Mouse (Mus musculus) kidney, postnatal 0 days (tissue): ENCODE measurements around the gene Map3k7. TPM values are rescaled to one million over a fixed set of nuclear protein-coding genes. Genes with fewer than 3 reads are reported as not detected.

Experiments
- ATAC-seq: fragments of 200-750 bp; cut with Nextera tagmentation; replicated peaks from 2 replicates; pipeline ENCODE4 v1.8.0; 2017; ENCODE audit warnings: low read depth, moderate number of reproducible peaks, moderate TSS enrichment, moderate library complexity; ENCODE audit not compliant: low FRiP score
- DNase-seq: peaks from one replicate; pipeline ENCODE4 v3.0.0-alpha.2; 2016; ENCODE audit warnings: low spot score
- H3K27ac ChIP-seq: fragments of 300-500 bp; sonication (generic); 2 replicates; pipeline ENCODE4 v1.5.1; 2014; ENCODE audit warnings: mild to moderate bottlenecking
- H3K27me3 ChIP-seq: fragments of 300-500 bp; sonication (generic); 2 replicates; pipeline ENCODE4 v1.6.1; 2014; ENCODE audit warnings: low read length, mixed read lengths; ENCODE audit not compliant: insufficient read depth
- H3K36me3 ChIP-seq: fragments of 300-500 bp; sonication (generic); 2 replicates; pipeline ENCODE4 v1.6.1; 2014; ENCODE audit warnings: low read length, mixed read lengths; ENCODE audit not compliant: insufficient read depth
- H3K4me1 ChIP-seq: fragments of 300-500 bp; sonication (generic); replicated peaks from 2 replicates; pipeline ENCODE4 v1.6.1; 2014; ENCODE audit warnings: antibody characterized with exemption, low read length, mixed read lengths; ENCODE audit not compliant: insufficient read depth
- H3K4me2 ChIP-seq: fragments of 300-500 bp; sonication (generic); 2 replicates; pipeline ENCODE4 v1.6.1; 2014; ENCODE audit warnings: mild to moderate bottlenecking, low read length, moderate library complexity, mixed read lengths
- H3K4me3 ChIP-seq: fragments of 300-500 bp; sonication (generic); replicated peaks from 2 replicates; pipeline ENCODE4 v1.5.1; 2014; ENCODE audit warnings: low read depth, low read length
- H3K9ac ChIP-seq: fragments of 300-500 bp; sonication (generic); 2 replicates; pipeline ENCODE4 v1.6.1; 2014; ENCODE audit warnings: low read depth, low read length
- H3K9me3 ChIP-seq: fragments of 300-500 bp; sonication (generic); replicated peaks from 2 replicates; pipeline ENCODE4 v1.6.1; 2016; ENCODE audit warnings: low read length, inconsistent platforms, mixed read lengths
- CTCF ChIP-seq: IDR thresholded peaks from 2 replicates; pipeline ENCODE4 v1.5.1; 2016; ENCODE audit warnings: antibody characterized with exemption, low read depth, mild to moderate bottlenecking, moderate library complexity
- WGBS: fragments of 180-500 bp; shearing (Covaris S2); extraction: QIAGEN DNeasy Blood & Tissue Kit; methylation state at CpG from one replicate; pipeline ENCODE4 v1.1.7; 2014; 5-methylcytosine and 5-hydroxymethylcytosine counted together
- polyA plus RNA-seq: library from polyadenylated mRNA; unstranded; fragments of >200 nt; fragmentation: Nextera tagmentation; extraction: Ambion mirVana; gene quantifications from 2 replicates; pipeline ENCODE4 v1.2.1, GENCODE M21; 2015

Gene Map3k7
- polyA plus RNA-seq, 1 experiment from 2014 or later = 21.8 TPM

- H3K9me3 ChIP-seq = no peaks in the 10 kb centered on the region
- DNase-seq = no peak
- H3K4me2 ChIP-seq = no peak overlapping the region
- no peak overlapping the region for H3K27ac ChIP-seq
- no peaks in the 10 kb centered on the region for H3K4me1 ChIP-seq
- 72% methylated on average over 2 of the region's 2 CpGs for WGBS
- TF ChIP-seq CTCF = no peak
- H3K27me3 ChIP-seq = no peaks in the 10 kb centered on the region
- no peak overlapping the region for H3K9ac ChIP-seq
- peaks cover 6% of the 10 kb centered on the region for H3K36me3 ChIP-seq
- no peak for ATAC-seq
- no peak overlapping the region for H3K4me3 ChIP-seq
Observed at GRCm38 (mm10) chr4:32025105-32025504, 61.2 kb downstream of the Map3k7 start.

GRCm38 (mm10) chr4:32027094-32027493 is 63.2 kb downstream of the Map3k7 start:
- WGBS = 89% methylated on average over 9 of the region's 9 CpGs
- Histone ChIP-seq H3K4me3 (no peak overlapping the region), H3K27me3 (no peaks in the 10 kb centered on the region), H3K4me2 (no peak overlapping the region), H3K9ac (no peak overlapping the region), H3K36me3 (no peaks in the 10 kb centered on the region), H3K9me3 (no peaks in the 10 kb centered on the region), H3K27ac (no peak overlapping the region), H3K4me1 (no peaks in the 10 kb centered on the region)
- DNase-seq (peak; percentile 22), ATAC-seq (no peak)
- peak; percentile 59 for TF ChIP-seq CTCF

GRCm38 (mm10) chr4:32037267-32037666 is 73.4 kb downstream of the Map3k7 start:
- Histone ChIP-seq H3K36me3 (no peaks in the 10 kb centered on the region), H3K9ac (no peak overlapping the region), H3K27ac (no peak overlapping the region), H3K4me2 (no peak overlapping the region), H3K27me3 (no peaks in the 10 kb centered on the region), H3K4me1 (no peaks in the 10 kb centered on the region), H3K4me3 (no peak overlapping the region), H3K9me3 (no peaks in the 10 kb centered on the region)
- TF ChIP-seq CTCF = no peak
- no peak for DNase-seq
- 23% methylated on average over 7 of the region's 7 CpGs for WGBS
- ATAC-seq = no peak

GRCm38 (mm10) chr4:32041741-32042452 is 78.0 kb downstream of the Map3k7 start:
- Histone ChIP-seq H3K9ac (no peak overlapping the region), H3K27ac (no peak overlapping the region), H3K36me3 (no peaks in the 10 kb centered on the region), H3K4me2 (no peak overlapping the region), H3K4me1 (no peaks in the 10 kb centered on the region), H3K4me3 (no peak overlapping the region), H3K9me3 (no peaks in the 10 kb centered on the region), H3K27me3 (no peaks in the 10 kb centered on the region)
- 37% methylated on average over 15 of the region's 15 CpGs for WGBS
- peak; percentile 75 for DNase-seq
- TF ChIP-seq CTCF = peak; percentile 51
- ATAC-seq = peak; percentile 74

- peak; percentile 53 for DNase-seq
Observed at GRCm38 (mm10) chr4:32045234-32045633, 81.3 kb downstream of the Map3k7 start.

GRCm38 (mm10) chr4:32049824-32050223 is 85.9 kb downstream of the Map3k7 start:
- ATAC-seq (no peak), DNase-seq (no peak)
- Histone ChIP-seq H3K9ac (no peak overlapping the region), H3K4me1 (no peaks in the 10 kb centered on the region), H3K4me3 (no peak overlapping the region), H3K4me2 (no peak overlapping the region), H3K27me3 (no peaks in the 10 kb centered on the region), H3K9me3 (no peaks in the 10 kb centered on the region), H3K36me3 (no peaks in the 10 kb centered on the region), H3K27ac (no peak overlapping the region)
- no peak for TF ChIP-seq CTCF
- WGBS = 59% methylated on average over 4 of the region's 4 CpGs

More at GRCm38 (mm10) chr4:32045234-32045633, 81.3 kb downstream of the Map3k7 start:
- ATAC-seq = no peak; the same call in 1 of the 2 replicates
- no peak overlapping the region for H3K27ac ChIP-seq
- no peaks in the 10 kb centered on the region for H3K9me3 ChIP-seq
- 9% methylated on average over 5 of the region's 5 CpGs for WGBS
- no peak overlapping the region for H3K4me3 ChIP-seq
- H3K9ac ChIP-seq = no peak overlapping the region
- no peak for TF ChIP-seq CTCF
- H3K4me1 ChIP-seq = no peaks in the 10 kb centered on the region
- H3K4me2 ChIP-seq = no peak overlapping the region
- H3K36me3 ChIP-seq = no peaks in the 10 kb centered on the region
- no peaks in the 10 kb centered on the region for H3K27me3 ChIP-seq
